Mouse (Mus musculus) large intestine, adult 2 months (tissue): ENCODE results near the gene Memo1. TPM values are rescaled to one million over a fixed set of nuclear protein-coding genes. Genes with fewer than 3 reads are reported as not detected.
"Not testable (repeated sequence)": the region's sequence is repeated elsewhere in the genome, so short reads cannot be mapped to it uniquely, and the experiment has no call there.

Experiments
- DNase-seq: peaks from one replicate; pipeline ENCODE4 v3.0.0-alpha.2; 2012; ENCODE audit warnings: low read depth, low spot score
- WGBS: fragments of 180-500 bp; shearing (Covaris S2); methylation state at CpG from one replicate; pipeline ENCODE4 v1.1.7; 2018; 5-methylcytosine and 5-hydroxymethylcytosine counted together
- polyA plus RNA-seq: library from polyadenylated mRNA; depleted of rRNA; stranded (reverse); fragments of >200 nt; gene quantifications from 2 replicates; pipeline ENCODE4 v1.2.3, GENCODE M21; 2012; rRNA removed

Memo1 gene
- polyA plus RNA-seq = 23.6 and 29.7 TPM in 2 replicates

- WGBS = 1% methylated on average over 81 of the region's 110 CpGs
- no peak for DNase-seq
Measured at GRCm38 (mm10) chr17:74295026-74295970, at the start of gene Memo1. Gene Memo1 (minus strand): TSS chr17:74295521.

GRCm38 (mm10) chr17:74341151-74341550, 45.8 kb upstream of the Memo1 start:
- no peak for DNase-seq
- WGBS = 60% methylated on average over 5 of the region's 5 CpGs

- WGBS = under 1% methylated on average over 85 of the region's 90 CpGs
- no peak for DNase-seq
Measured at GRCm38 (mm10) chr17:74338937-74339804, 43.9 kb upstream of the Memo1 start, which contains the start of gene Spast. Gene Spast (plus strand): TSS chr17:74338987.

GRCm38 (mm10) chr17:74338225-74338931, 43.1 kb upstream of the Memo1 start:
- DNase-seq = peak; percentile 68
- under 1% methylated on average over 39 of the region's 50 CpGs for WGBS

- WGBS = 50% methylated on average over 9 of the region's 9 CpGs
- DNase-seq = no peak
Measured at GRCm38 (mm10) chr17:74331049-74331676, 35.8 kb upstream of the Memo1 start.

- 53% methylated on average over 2 of the region's 2 CpGs for WGBS
- DNase-seq = not testable (repeated sequence)
Measured at GRCm38 (mm10) chr17:74328146-74328545, 32.8 kb upstream of the Memo1 start.

- WGBS = 85% methylated on average over 7 of the region's 7 CpGs
- not testable (repeated sequence) for DNase-seq
Measured at GRCm38 (mm10) chr17:74327195-74327594, 31.9 kb upstream of the Memo1 start.

GRCm38 (mm10) chr17:74323844-74324243, 28.5 kb upstream of the Memo1 start, which contains the start of gene Dpy30:
Gene Dpy30 (minus strand): TSS chr17:74323944.
- 82% methylated on average over 2 of the region's 2 CpGs for WGBS
- DNase-seq = no peak

- no peak for DNase-seq
Measured at GRCm38 (mm10) chr17:74322400-74323054, 27.2 kb upstream of the Memo1 start.

GRCm38 (mm10) chr17:74318721-74319120, 23.4 kb upstream of the Memo1 start:
- no peak for DNase-seq

More at GRCm38 (mm10) chr17:74322400-74323054, 27.2 kb upstream of the Memo1 start:
- 46% methylated on average over 5 of the region's 5 CpGs for WGBS

GRCm38 (mm10) chr17:74316309-74316863, 21.1 kb upstream of the Memo1 start:
- under 1% methylated on average over 48 of the region's 48 CpGs for WGBS
- no peak for DNase-seq

More at GRCm38 (mm10) chr17:74318721-74319120, 23.4 kb upstream of the Memo1 start:
- 93% methylated on average over 6 of the region's 6 CpGs for WGBS

- WGBS = under 1% methylated on average over 45 of the region's 45 CpGs
- DNase-seq = no peak
Measured at GRCm38 (mm10) chr17:74315445-74316308, 20.4 kb upstream of the Memo1 start.

GRCm38 (mm10) chr17:74306021-74306420, 10.7 kb upstream of the Memo1 start:
- WGBS = 83% methylated on average over 1 of the region's 1 CpGs
- DNase-seq = no peak

GRCm38 (mm10) chr17:74305616-74306015, 10.3 kb upstream of the Memo1 start:
- WGBS = 88% methylated on average over 4 of the region's 4 CpGs
- no peak for DNase-seq

GRCm38 (mm10) chr17:74304060-74304459, 8.7 kb upstream of the Memo1 start:
- no peak for DNase-seq
- WGBS = 86% methylated on average over 4 of the region's 4 CpGs

GRCm38 (mm10) chr17:74300089-74300488, 4.8 kb upstream of the Memo1 start:
- 89% methylated on average over 5 of the region's 5 CpGs for WGBS
- DNase-seq = no peak

GRCm38 (mm10) chr17:74296991-74297390, 1.7 kb upstream of the Memo1 start:
- not testable (repeated sequence) for DNase-seq
- 87% methylated on average over 5 of the region's 5 CpGs for WGBS
